Mouse (Mus musculus) C2C12 (cell line): Measurements from ENCODE around the gene Eef1akmt1.

Experiments
- CEBPB ChIP-seq: IDR thresholded peaks from one replicate; pipeline ENCODE4 v1.6.1; 2011; ENCODE audit warnings: low read depth, mild to moderate bottlenecking, control low read depth, moderate library complexity
- CTCF ChIP-seq: IDR thresholded peaks from one replicate; pipeline ENCODE4 v1.5.1; 2011; ENCODE audit not compliant: control insufficient read depth, insufficient read depth, insufficient read length
- FOSL1 ChIP-seq: IDR thresholded peaks from one replicate; pipeline ENCODE4 v1.8.0; 2011; ENCODE audit warnings: mild to moderate bottlenecking, low read length; ENCODE audit not compliant: poor library complexity, insufficient read depth, severe bottlenecking
- MAX ChIP-seq: IDR thresholded peaks from one replicate; pipeline ENCODE4 v1.6.1; 2011; ENCODE audit warnings: mild to moderate bottlenecking, control low read depth
- MYOD1 ChIP-seq: IDR thresholded peaks from one replicate; pipeline ENCODE4 v1.6.1; 2011; ENCODE audit warnings: low read depth; ENCODE audit not compliant: control insufficient read depth, insufficient read length
- MYOG ChIP-seq: IDR thresholded peaks from one replicate; pipeline ENCODE4 v1.6.1; 2011; ENCODE audit not compliant: control insufficient read depth, insufficient read length; ENCODE audit errors: extremely low read depth
- USF1 ChIP-seq: IDR thresholded peaks from one replicate; pipeline ENCODE4 v1.6.1; 2011; ENCODE audit warnings: low read depth, mild to moderate bottlenecking, control low read depth, moderate library complexity

DNA sequence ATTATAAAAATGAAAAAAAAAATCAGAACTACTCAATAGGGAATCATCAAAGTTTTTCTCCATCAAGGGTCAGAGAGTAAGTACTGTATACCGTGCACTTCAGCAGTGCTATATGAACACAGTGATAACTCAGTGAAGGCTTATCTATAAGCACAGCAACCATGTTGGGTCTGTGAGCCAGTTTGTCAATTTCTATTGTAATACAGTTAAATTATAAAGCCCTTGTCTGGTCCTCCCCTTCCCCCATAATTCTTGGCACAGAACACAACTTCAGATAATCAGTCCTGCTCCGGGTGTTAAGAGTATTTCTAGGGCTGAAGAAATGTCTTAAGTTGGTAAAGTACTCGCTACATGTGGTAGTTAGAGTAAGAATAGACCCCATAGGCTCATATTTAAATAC is 20.4 kb upstream of the Eef1akmt1 start:
- no peak for TF ChIP-seq CTCF
- TF ChIP-seq MYOD1, result no peak
- no peak for TF ChIP-seq USF1
- TF ChIP-seq MYOG, result no peak
- TF ChIP-seq MAX, result no peak
- no peak for TF ChIP-seq CEBPB
- no peak for TF ChIP-seq FOSL1
